Mouse (Mus musculus) CD4-positive helper T cell, adult 2 months (primary cell): Measurements from ENCODE around the gene Aff1.

Experiments used
- DNase-seq: peaks from one replicate; pipeline ENCODE4 v3.0.0-alpha.2; 2012; ENCODE audit warnings: low read depth, missing footprints, low spot score

Gene Aff1

DNA sequence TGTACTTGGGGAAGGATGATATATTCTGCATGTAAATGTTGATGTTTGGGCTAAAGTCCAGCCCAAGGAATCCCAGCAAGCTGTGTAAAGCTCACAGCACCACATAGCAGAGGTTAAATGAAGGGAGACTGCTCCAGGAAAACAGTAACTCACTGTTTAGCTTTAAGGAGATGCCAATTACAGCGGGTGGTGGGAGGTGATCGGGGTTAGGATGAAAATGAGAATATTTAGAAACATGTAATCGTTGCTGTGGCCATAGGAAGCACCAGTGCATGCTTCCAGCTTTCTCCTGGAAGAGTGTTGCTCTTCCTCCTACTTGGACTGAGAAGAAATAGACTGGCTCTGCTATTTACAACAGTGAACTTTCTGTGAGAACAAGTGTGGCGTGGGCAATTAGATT, 80.1 kb downstream of the Aff1 start:
- no peak for DNase-seq

DNA sequence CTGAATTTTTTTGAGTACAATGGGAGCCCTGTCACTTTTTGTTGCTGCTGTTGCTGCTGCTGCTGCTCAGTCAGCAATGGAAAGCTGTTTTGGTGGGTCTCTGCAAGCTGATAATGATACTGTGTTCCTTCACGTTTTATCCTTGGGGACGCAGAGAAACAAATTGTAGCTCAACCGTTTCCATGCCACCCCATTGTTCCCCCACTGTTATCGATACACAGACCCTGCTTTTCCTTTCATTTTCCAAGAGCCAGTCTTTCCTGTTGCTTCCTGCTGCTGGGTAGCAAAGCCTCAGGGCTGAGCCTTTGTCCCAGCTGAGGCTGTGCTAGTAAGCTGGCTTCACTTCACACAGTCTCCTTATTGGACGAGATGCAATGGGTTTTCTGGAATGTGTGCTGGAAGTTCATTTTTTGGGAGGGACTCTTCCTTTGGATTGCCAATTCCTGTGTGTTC, 81.0 kb downstream of the Aff1 start:
- DNase-seq, result no peak

DNA sequence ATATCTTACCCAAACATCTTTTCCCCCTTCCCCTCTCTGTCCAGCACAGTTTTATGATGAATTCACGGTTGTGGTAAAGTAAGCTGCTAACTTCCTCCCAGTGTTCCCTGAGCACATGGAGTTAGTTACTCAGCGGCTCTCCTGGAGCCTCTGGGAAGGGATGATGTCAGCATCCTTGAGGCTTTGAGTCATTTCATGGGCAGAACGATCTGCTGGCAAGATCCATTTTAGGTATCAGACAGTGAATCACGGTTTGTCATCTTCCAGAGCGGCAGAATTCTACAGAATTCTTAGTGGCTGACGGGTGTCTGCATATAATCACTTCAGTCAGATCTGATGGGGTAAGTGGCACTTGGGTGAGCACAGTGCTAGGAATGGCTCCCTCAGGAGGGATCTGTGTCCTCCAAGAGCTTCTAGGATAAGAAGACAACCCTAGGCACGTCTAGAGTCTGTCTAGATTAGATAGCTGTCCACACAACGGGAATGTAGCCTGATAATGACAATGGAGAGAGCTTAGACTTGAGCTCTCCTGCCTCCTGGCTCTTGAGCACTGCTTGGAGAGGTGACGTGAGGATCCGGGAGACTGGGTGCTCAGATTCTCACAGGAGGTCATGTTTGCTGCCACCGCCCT, 82.6 kb downstream of the Aff1 start:
- no peak for DNase-seq

DNA sequence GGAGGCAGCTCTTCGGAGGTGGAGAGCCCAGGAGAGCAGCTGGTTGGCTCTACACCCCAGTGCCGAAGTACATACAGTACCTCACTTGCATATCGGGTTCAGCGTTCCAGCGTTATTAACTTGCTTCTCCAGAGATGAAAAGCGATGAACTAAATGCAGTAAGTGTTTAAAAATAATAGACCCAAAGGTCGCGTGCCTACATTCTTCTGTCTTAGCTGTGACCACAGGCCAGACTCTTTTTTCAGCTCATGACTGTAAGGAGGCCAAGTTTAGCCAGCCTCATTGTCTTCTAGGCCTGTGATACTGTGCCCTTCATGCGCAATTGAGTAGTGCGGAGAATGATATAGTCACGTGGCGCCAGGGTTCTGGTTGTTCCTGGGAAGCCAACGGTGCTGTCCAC, 83.3 kb downstream of the Aff1 start:
- no peak for DNase-seq

DNA sequence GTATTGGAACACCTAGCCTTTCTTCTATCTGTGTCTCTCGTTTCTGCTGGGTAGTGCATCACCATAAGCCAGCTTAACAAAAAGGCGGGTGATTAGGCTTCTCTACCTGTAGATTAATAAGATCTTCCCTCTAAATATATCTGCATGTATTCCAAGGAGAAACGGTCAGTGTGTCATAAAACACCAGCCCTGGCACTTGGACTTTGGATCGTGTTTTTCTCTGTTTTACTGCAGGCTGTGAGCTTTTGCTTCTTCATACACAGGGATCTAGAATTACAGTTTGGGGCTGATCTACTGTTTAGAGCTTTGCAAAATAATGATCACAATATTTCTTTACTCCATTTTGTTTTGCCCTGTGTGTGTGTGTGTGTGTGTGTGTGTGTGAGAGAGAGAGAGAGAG, 84.7 kb downstream of the Aff1 start:
- no peak for DNase-seq

DNA sequence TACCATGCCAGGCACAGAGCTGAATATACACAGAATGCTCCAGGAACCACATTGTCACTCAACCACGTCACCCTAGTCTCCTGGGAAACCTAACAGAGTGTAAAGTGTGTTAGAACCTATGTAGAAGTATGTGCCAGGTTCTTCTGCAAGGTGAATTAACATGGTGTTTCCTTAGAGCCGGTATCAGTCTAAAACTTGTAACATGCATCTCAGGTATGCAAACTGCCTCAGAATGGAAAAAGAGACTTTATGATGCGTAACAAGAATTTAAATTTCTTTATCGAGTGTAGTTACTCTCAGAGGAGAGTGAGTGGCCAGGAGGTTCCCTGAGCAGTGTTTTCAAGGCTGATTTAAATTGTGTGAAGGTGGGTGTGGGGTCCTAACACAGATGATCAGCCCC, 85.3 kb downstream of the Aff1 start:
- no peak for DNase-seq

DNA sequence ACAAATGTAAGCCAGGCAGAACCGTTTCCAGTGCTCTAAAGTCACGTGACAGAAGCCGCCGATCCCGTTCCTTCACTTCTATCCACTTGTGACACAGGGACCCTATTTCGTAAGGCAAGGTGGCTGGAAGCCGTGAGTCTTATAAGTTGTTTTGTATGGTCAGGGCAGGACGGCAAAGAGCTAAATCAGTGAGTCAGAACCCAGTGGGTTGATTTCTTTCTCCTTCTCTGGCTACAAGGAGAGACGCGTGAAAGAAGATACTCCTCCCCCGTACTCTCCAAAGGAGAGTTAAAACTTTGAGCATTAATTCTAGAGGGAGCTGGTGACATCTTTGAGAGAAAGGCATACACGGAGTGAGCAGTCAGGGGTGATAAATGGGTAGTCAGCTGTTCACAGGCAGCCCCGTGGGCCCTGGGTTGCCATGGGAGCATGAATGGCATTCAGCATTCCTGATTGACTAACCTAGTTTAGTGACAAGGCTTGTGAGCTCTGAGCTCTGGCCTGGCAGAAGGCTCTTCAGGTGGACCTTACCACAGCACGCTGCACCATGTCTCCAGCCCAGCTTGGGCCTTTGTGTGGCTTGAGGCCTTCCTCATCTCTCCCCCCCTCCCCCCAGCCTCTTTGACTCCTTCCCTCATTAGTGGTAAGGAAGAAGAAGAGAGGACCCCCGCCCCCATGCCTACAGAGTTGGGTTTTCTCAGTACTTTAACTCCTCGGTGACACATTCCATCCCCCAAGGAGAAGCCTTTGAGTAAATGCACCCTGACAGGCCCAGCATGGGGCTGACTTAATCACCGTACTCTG, 86.3 kb downstream of the Aff1 start:
- no peak for DNase-seq

DNA sequence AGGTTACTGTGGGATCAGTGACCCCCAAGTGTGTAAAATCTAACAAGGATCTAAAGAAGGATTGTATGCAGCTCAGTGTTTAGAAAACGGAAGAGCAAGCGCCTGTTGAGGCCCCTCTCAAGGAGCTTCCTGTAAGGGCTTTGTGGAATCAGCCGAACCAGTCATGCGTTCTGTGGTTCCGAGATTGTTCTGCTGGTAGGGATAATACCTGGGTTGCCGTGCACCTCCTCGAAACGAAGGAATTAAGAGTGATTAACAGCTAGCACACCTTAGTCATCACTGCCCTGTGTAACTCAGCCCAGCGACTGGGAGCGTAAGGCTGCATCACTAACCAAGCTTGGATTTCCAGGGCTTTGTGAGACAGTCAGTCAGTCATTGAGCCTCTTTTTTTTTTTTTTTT, 87.7 kb downstream of the Aff1 start:
- no peak for DNase-seq

DNA sequence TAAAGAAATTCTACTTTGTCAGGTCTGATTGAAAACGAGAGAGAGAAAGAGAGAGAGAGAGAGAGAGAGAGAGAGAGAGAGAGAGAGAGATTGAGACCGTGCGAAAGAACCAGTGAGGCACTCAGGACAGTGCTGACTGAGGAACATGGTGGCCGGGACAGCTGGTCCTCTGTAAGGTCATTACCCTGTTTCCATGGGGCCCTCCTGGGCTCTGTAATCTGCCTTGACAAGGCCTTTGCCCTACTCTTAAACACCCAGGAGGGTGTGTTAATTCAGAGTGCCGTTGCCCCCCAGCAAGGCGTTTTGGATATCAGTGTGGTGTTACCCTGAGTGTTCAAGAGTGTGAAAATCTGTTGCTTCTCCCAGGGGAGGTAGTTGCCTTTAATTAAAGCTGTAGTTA, 88.1 kb downstream of the Aff1 start:
- no peak for DNase-seq

DNA sequence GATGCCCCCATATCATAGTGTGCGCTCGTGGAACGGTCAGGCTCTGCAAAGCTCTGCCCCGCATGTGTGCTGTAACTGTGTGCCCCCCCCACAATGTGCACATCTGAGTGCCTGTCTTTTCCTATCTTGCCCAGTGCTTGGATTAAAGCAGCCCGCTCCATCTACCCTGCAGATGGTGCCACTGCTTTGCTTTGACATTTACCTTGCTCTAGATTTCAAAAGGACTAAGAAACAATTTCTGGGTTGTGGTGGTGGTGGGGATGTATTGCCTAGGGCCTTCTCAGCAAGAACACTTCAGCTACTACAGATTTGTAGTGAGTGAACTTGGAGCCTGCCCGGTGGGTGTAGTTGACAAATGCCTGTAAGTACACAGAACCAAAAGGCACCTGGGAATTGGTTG, 88.7 kb downstream of the Aff1 start:
- DNase-seq, result no peak

DNA sequence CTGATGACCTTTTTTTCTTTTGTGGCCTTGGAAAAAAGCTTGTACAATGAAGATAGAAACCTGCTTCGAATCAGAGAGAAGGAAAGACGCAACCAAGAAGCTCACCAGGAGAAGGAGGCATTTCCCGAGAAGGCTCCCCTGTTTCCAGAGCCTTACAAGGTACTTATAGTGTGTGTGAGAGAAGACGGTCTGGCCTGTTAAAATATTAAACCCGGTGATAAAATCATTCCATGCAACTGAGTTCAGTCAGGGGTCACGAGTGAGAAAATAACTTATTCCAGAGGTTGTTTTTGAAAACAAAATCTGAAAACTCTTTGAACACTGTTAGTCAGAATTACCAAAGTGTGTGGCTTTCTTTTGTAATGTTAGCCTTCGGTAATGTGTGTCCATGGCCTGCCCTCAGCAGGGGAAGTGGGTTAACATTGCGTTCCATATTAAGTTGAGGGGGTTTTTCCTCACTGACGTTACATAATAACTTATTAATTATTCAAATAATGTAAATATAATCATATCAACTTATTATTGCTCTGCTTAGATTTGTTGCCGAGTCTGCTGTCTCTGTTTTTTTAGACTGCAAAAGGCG, 91.0 kb downstream of the Aff1 start:
- DNase-seq, result no peak

DNA sequence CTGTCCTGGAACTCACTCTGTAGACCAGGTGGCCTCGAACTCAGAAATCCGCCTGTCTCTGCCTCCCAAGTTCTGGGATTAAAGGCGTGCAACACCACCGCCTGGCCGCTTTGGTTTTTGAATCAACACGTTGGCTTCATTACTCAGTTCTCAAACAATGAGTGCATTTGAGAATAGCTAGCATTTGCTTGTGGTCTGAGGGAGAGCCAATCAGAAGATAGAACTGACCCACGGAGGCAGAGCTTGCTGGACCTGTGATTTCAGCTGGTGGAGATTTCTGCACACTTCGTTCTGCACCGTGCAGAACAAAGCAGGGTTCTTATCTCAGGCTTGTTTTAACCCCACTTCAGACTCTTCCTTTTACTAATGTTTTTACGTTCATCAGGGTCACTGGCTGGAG, 93.9 kb downstream of the Aff1 start:
- no peak for DNase-seq

DNA sequence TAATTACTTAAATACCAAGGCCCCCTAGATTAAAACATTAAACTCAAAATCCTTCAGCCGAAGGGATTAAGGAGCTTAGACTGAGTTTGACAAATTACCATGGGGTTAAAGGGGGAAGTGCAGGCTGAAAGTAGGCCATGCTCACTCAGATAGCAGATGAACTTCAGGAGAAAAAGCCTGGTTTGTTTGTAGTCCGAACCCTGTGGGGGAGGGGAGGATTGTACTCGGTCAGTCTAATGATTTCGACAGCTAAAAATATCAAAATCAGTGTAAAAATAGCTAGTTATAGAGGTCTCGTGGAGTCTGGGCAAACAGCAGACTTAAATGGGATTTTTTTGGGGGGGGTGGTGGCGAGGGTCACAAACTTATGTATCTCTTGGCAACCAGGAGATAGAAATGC, 96.3 kb downstream of the Aff1 start:
- no peak for DNase-seq

DNA sequence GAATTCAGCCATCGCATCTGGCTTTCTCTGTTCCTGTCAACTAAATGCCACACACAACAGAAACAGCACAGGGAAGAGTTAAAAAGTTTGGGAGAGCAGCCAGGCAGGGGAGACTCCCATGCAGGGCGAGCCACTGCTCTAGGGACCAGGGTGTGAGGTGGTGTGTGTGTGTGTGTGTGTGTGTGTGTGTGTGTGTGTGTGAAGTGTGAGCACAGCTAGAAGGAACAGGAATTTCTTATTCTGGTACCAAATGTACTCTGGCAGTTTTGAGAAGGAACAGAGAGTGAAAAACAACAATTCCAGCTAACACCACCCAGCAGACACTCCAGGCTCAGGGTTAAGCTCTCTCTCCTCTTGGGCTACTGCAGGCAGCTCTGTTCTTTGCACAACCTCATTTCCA, 96.8 kb downstream of the Aff1 start:
- DNase-seq, result no peak

DNA sequence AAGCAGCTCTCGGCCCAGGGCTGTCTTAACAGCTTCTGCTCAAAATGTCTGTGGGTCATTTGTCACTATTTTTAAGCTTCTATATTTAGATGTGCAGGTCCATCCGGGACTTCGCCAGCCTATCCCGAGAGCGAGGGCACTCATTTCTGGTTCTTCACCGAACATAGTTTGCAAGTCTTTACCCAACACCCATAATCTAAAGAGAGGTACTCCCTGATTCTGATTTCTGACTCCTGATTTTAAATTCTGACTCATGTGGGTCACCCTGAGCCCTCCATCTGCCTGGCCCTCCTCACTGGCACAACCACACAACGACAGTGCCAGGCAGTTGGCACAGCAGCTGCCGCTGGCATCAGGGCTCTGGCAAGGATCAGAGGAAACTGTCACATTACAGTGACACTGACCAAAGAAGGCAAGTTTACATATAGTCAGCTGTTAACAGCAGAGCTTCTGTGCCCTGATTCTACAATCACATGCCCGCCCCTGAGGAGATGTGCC, 97.5 kb downstream of the Aff1 start:
- no peak for DNase-seq

DNA sequence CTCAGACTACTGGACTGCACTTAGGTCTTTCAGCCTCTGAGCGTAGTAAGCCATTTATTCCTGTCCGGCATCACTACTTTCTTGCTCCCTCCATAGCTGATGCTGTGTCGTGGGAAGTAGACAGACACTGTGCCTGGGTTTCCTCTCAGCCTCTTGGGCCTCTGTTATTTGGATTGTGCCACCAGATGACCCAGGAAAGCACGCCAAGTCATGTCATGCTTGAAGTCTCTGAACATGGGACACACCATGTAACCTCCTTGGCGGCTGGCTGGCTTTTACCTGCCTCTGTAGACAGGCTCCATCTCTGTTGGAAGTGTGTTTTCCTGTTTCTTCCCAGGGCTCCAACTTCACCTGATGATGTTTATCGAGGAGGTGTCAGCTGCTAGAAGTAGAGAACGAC, 99.6 kb downstream of the Aff1 start:
- DNase-seq, result no peak

DNA sequence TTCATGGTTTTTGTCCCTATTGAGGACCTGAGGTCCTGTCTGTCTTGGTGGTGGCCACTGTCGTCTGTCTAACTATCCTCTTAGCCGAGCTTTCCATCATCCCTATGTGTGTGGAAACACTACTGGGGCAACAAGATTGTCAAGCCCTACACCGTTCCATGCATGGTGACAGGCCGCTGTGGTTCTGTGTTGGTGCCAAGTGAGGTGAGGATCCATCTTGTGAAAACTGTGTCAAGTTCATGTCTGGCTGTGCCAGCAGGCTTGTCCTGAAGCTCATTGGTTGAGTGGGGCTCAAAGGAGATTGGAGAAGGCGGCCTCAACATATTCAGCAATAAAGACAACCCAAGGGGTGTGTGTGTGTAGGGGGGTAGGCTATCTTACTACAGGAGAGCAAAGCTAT, 102.9 kb downstream of the Aff1 start:
- no peak for DNase-seq

DNA sequence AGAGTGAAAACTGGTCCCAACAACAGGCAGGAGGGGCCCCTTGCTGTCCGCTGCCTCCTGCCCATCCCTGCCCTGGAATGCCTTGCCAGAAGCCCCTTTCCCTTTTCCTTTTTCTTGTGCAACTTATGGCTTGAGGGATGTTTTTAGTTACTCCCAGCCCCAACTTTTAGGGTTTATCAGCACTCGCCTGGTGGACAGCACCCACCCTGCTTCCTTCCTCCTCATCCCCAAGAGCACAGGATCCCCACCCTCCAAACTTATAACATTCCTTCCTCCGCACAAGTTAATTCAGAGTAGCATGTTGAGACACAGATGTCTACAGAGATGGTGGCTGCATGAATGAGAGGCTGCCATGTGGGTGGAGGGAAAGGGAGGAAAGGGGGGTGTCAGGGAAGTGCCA, 103.9 kb downstream of the Aff1 start:
- no peak for DNase-seq

DNA sequence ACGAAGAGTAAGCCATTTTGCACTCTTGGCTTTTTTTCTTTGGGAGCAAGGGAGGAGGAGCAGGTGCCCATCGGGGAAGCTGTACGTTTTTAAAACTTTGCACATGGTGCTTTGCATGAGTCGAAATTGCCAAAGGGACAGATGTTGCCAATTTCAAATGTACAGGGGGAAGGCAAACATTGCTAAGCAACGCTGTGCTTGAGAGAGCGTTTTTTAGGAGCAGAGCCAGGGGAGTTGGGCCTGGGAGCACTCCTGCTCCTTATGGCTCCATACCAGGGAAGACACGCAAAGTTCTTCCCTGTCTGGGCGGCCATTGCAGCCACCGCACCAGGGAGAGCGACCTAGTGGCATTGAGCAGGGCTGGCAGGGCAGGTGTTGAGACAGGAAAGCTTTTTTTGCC, 105.6 kb downstream of the Aff1 start:
- no peak for DNase-seq

DNA sequence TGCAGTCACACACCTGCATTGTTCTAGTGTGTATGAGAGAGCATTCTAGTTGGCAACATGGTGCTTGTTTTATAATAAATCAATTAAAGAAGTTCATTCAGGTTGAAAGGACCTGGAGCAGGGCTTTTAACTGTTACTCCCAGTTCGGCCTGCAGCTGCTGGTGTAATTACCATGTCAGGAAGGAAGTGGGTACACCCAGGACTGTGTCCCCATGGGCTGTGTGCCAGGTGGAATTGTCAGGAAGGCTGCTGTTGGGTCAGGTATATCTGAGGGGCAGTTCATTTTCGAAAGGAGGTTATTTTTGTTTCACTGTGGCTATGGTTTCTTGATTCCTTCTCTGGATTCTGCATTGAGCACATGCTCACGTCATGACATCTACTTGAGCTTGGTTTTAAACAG, 107.3 kb downstream of the Aff1 start:
- no peak for DNase-seq

DNA sequence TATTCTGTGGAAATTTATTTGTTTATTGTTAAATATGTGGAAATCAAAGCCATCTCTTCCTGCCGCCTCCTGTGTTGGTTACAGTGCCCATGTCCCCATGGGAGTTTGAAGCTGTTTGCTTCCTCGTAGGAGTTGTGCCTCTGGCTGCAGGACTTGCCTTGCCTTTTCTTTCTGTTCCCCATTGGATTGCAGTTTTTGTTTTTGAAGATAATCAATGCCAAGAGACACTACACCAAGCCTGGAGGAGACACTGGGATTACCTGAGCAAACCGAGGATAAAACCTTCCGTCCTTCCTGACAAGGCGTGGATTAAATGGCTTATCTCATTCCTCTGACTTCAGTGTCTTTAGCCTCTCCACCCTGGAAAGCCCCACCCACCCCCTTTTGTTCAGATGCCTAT, 107.8 kb downstream of the Aff1 start:
- no peak for DNase-seq

DNA sequence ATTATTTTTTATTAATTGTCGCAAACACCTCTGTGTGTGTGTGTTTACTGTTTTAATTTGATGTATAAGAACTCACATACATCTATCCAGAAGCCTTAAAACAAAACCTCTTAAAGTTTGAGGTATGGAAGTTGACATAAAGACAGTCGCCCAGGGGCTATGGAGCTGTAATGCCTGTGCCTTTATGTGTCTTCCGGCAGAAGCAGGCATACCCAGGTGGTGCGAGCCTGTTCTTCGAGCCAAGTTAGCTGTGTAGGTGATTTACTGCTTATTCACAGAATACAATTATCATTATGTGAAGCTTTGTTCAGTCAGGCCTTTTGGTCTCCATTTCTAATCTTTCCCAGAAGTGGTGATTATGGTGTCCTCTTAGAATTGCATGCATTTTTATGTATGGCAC, 111.2 kb downstream of the Aff1 start:
- no peak for DNase-seq
